Mouse (Mus musculus) lung, postnatal 10 days (tissue): Measurements from ENCODE around the gene Hsd17b1.
"Not testable (repeated sequence)": the region's sequence is repeated elsewhere in the genome, so short reads cannot be mapped to it uniquely, and the experiment has no call there.

ENCODE experiments used
- DNase-seq: peaks from one replicate; pipeline ENCODE4 v3.0.0; 2021

The Hsd17b1 gene

GRCm38 (mm10) chr11:101086756-101087681 is 8.8 kb downstream of the Hsd17b1 start, which contains the start of gene Mlx:
Gene Mlx (plus strand): TSS chr11:101087277.
- peak; percentile 96 for DNase-seq

GRCm38 (mm10) chr11:101087682-101088055 is 9.5 kb downstream of the Hsd17b1 start:
- no peak for DNase-seq

GRCm38 (mm10) chr11:101089931-101090330 is 11.7 kb downstream of the Hsd17b1 start:
- DNase-seq, result no peak

GRCm38 (mm10) chr11:101094930-101095313 is 16.7 kb downstream of the Hsd17b1 start:
- DNase-seq, result no peak

- peak; percentile 97 for DNase-seq
Measured at GRCm38 (mm10) chr11:101095314-101096024, 17.3 kb downstream of the Hsd17b1 start, which contains the start of gene Psmc3ip. Gene Psmc3ip (minus strand): TSS chr11:101095436.

GRCm38 (mm10) chr11:101098231-101098630 is 20.0 kb downstream of the Hsd17b1 start:
- no peak for DNase-seq

GRCm38 (mm10) chr11:101103011-101103410 is 24.8 kb downstream of the Hsd17b1 start:
- DNase-seq, result no peak

- no peak for DNase-seq
Measured at GRCm38 (mm10) chr11:101109351-101109750, 31.1 kb downstream of the Hsd17b1 start.

GRCm38 (mm10) chr11:101110708-101111107 is 32.5 kb downstream of the Hsd17b1 start:
- DNase-seq, result no peak

- DNase-seq, result no peak
Measured at GRCm38 (mm10) chr11:101111178-101111577, 33.0 kb downstream of the Hsd17b1 start.

GRCm38 (mm10) chr11:101112186-101112585 is 34.0 kb downstream of the Hsd17b1 start:
- no peak for DNase-seq

- DNase-seq, result no peak
Measured at GRCm38 (mm10) chr11:101115564-101115963, 37.4 kb downstream of the Hsd17b1 start.

- no peak for DNase-seq
Measured at GRCm38 (mm10) chr11:101118105-101118504, 39.9 kb downstream of the Hsd17b1 start.

GRCm38 (mm10) chr11:101119131-101119760 is 41.0 kb downstream of the Hsd17b1 start:
- no peak for DNase-seq

- DNase-seq, result peak; percentile 99
Measured at GRCm38 (mm10) chr11:101119761-101120544, 41.7 kb downstream of the Hsd17b1 start, which contains the start of the genes Retreg3 and Tubg1. Gene Retreg3 (minus strand): TSS chr11:101119893. Gene Tubg1 (plus strand): TSS chr11:101119938.

- DNase-seq, result no peak
Measured at GRCm38 (mm10) chr11:101120545-101121188, 42.5 kb downstream of the Hsd17b1 start.

- DNase-seq, result not testable (repeated sequence)
Measured at GRCm38 (mm10) chr11:101124494-101124893, 46.3 kb downstream of the Hsd17b1 start.

GRCm38 (mm10) chr11:101125008-101125407 is 46.8 kb downstream of the Hsd17b1 start:
- not testable (repeated sequence) for DNase-seq

GRCm38 (mm10) chr11:101127075-101127474 is 48.9 kb downstream of the Hsd17b1 start:
- no peak for DNase-seq

- no peak for DNase-seq
Measured at GRCm38 (mm10) chr11:101128996-101129577, 50.9 kb downstream of the Hsd17b1 start.
